Mouse (Mus musculus): ENCODE data around the gene Tia1. TPM values are rescaled to one million over a fixed set of nuclear protein-coding genes. Genes with fewer than 3 reads are reported as not detected.
A peak's percentile ranks its signal among the peaks of the same experiment; 100 is the strongest.

The Tia1 gene
- total RNA-seq, 2 experiments from 2014 or later: 107 to 116 TPM

DNA sequence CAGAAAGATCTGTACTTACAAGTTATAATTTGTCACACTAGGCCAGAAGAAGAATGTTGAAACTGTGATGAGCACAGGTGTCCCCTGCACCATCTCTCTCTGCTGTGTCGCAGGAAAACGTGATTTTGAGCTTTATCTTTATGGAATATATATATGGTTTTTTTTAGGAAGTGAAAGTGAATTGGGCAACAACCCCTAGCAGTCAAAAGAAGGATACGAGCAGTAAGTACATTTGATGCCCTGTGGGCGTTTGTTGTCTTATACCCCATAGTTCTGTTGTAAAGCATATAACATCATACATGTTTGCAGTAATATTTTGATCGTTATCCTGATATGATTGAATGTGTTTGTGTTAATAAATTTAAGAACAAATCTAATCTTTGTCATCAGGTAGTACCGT, 14.7 kb downstream of the Tia1 start:
- no peak for DNase-seq (ENCODE audit: low spot score in 2 of 2)
- intact Hi-C loops (cut with DNase I): no loop called here

- DNase-seq (ENCODE audit: low spot score in 2 of 2): no peak
- intact Hi-C loops (cut with DNase I): no loop called here
Measured at GRCm38 (mm10) chr6:86419239-86419638, 15.2 kb downstream of the Tia1 start.

- intact Hi-C loops (cut with DNase I): no loop called here
- no peak for DNase-seq (ENCODE audit: low spot score in 2 of 2)
Measured at GRCm38 (mm10) chr6:86420491-86420890, 16.5 kb downstream of the Tia1 start.

GRCm38 (mm10) chr6:86426358-86426757, 22.3 kb downstream of the Tia1 start, which contains the start of gene Gm44790:
Gm44790 (plus strand) TSS chr6:86426658.
- intact Hi-C loops (cut with DNase I): no loop called here
- DNase-seq (ENCODE audit: low spot score in 2 of 2): no peak

DNA sequence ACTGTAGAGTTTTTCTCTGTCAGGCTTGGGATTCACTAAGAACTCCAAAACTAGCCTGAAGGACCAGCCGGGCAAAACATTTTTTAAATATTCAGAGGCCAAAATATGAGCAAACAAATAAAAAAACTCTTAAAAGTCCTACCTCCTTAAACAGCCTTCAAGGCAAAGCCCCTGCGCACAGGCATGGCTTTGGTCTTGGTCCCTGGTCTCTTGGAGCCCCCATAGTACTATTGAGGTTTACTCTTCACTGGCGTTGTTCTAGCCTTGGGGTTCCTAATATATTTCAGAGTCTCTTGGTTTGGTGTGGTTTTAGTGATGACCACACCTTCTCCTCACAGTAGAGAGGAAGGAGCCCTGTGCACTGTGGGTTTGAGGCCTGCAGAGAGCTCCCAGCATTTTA, 27.5 kb downstream of the Tia1 start:
- intact Hi-C loops (cut with DNase I): no loop called here
- DNase-seq (ENCODE audit: low spot score in 2 of 2): no peak

GRCm38 (mm10) chr6:86433696-86434095, 29.7 kb downstream of the Tia1 start:
- intact Hi-C loops (cut with DNase I): no loop called here
- no peak for DNase-seq (ENCODE audit: low spot score in 2 of 2)

- DNase-seq (ENCODE audit: low spot score in 2 of 2): peak in 1 of 2 experiments; percentile 47
- intact Hi-C loops (cut with DNase I): loop anchor here (1.0 kb wide), 1 partner anchor 35 kb away; no protein-coding TSS in a partner anchor
Measured at GRCm38 (mm10) chr6:86437711-86438110, 33.7 kb downstream of the Tia1 start.

DNA sequence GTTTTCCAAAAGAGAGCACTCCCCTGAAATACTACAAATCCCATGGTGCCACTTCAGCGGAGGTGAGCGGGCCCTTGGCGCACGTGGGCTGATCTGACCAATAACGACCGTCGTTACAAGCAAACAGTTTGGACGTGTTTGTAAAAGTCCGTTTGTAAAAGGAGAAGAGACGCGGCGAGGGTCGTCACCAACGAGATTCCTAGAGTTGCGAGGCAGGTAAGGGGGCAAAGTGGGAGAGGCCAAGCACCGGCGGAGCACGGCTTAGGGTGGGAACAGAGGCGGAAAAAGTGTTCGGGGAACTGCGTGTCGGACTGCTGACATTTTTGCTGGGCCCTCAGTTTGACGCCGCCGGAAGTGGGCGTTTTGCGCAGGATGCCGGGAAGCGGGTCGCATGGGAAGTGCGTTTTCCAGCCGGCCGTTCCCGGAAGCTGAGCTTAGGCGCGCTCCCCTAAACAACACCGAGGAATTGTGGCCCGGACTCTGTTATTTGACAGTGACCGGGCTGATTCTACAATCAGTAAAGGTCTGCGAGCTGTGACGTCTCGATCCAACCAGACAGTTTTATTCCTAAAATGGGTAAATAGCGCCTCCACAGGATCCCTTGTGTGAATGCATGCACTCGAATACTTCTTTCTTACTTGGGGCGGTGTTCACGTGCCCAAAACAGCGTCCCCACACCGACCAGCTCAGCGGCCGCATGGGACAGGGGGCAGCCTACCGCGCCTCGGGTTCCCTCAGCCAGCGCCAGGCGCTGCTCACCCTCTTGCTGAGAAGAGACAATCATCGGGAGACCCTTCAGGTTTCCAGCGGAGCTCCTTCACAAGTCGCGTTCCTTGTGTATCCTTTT, 34.5 kb downstream of the Tia1 start, which contains the start of gene C87436:
TSS of gene C87436 (plus strand) at position 103 of the 847 bp plus-strand sequence.
- DNase-seq (ENCODE audit: low spot score in 2 of 2): peak; percentile 97 to 98
- intact Hi-C loops (cut with DNase I): loop anchor here (1.0 kb wide), 1 partner anchor 34 kb away; no protein-coding TSS in a partner anchor

- intact Hi-C loops (cut with DNase I): no loop called here
- DNase-seq (ENCODE audit: low spot score in 2 of 2): no peak
Measured at GRCm38 (mm10) chr6:86439119-86439496, 35.1 kb downstream of the Tia1 start.

GRCm38 (mm10) chr6:86439531-86439930, 35.5 kb downstream of the Tia1 start:
- DNase-seq (ENCODE audit: low spot score in 2 of 2): no peak
- intact Hi-C loops (cut with DNase I): no loop called here

DNA sequence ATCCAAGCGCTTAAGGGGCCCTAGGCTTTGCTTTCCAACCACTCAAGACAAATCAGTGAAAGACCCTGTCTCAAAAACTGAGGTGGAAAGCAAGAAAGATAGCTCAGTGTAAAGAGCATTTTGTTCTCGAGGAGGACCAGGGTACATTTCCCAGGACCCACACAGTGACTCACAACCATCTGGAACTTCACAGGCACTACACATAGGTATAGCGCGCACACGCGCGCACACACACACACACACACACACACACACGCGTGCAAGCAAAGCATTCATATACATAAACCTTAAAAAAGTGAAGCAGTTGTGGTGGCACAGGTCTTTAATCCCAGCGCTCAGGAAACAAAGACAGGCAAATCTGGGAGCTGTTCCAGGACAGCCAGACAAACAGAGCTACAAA, 37.6 kb downstream of the Tia1 start:
- peak in 1 of 2 experiments; percentile 37 for DNase-seq (ENCODE audit: low spot score in 2 of 2)
- intact Hi-C loops (cut with DNase I): no loop called here

DNA sequence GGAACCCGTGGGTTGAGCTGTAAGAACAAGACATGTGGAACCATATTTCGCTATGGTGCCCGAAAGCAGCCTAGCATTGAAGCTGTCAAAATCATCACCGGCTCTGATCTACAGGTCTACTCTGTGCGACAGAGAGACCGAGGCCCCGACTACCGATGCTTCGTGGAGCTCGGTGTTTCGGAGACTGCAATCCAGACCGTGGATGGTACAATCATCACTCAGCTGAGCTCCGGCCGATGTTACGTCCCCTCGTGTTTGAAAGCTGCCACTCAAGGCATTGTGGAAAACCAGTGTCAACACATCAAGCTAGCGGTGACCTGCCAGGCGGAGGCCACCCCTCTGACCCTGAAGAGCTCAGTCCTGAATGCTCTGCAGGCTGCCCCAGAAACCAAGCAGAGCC, 41.5 kb downstream of the Tia1 start:
- intact Hi-C loops (cut with DNase I): no loop called here

DNA sequence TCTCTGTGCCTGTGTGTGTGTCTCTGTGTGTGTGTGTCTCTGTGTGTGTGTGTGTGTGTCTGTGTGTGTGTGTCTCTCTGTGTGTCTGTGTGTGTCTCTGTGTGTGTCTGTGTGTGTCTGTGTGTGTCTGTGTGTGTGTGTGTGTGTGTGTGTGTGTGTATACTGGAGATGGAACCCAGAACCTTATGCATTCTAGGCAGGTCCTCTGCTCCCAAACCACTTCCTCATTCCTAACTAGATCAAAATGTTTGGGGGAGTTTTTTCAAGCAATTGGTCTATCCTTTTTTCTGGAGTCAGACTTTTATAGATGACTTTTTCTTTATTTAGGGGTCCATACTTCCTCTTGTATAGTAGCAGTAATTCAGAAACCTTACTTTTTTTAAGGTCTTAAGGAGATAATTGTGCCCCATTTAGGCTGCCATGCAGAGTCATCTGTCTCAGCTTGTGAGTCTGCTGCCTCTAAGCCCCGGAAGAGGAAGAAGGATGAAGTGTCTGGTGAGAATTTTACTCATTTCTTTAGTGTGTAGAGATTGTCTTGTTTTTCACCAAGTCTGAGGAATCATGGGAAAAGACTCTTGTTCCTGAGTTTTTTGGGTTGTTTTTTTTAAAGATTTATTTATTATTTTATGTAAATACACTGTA, 43.0 kb downstream of the Tia1 start:
- intact Hi-C loops (cut with DNase I): no loop called here
- no peak for DNase-seq (ENCODE audit: low spot score in 2 of 2)

More for the DNA sequence above, 41.5 kb downstream of the Tia1 start:
- DNase-seq (ENCODE audit: low spot score in 2 of 2): no peak

- intact Hi-C loops (cut with DNase I): loop anchor here (5.0 kb wide), 1 partner anchor 216 kb away; no protein-coding TSS in a partner anchor
- no peak for DNase-seq (ENCODE audit: low spot score in 2 of 2)
Measured at GRCm38 (mm10) chr6:86456727-86457126, 52.7 kb downstream of the Tia1 start.

- no peak for DNase-seq (ENCODE audit: low spot score in 2 of 2)
- intact Hi-C loops (cut with DNase I): no loop called here
Measured at GRCm38 (mm10) chr6:86463079-86463478, 59.1 kb downstream of the Tia1 start.

DNA sequence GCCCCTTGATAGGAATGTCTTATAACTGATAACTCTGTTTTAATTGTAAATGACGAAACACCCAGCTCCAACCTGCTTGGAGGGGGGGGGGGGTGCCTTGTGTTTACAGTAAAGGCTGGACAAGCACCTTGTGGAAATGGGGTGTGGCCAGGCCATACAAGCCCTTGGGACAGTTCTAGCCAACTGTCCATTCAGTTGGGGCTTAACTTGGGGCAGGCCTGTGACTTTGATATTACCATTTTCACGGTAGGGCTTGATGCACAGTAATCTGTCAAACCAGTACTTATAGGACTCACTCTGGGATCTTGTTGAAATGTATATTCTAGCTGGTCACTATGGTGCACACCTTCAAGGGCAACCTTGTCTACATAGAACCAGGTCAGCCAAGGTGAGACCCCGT, 67.3 kb downstream of the Tia1 start:
- no peak for DNase-seq (ENCODE audit: low spot score in 2 of 2)
- intact Hi-C loops (cut with DNase I): no loop called here

GRCm38 (mm10) chr6:86471760-86472099, 67.7 kb downstream of the Tia1 start:
- intact Hi-C loops (cut with DNase I): loop anchor here (1.0 kb wide), 3 partner anchors 33 to 199 kb away; partner anchors contain the start of genes C87436 and Pcbp1
- DNase-seq (ENCODE audit: low spot score in 2 of 2): peak in 1 of 2 experiments; percentile 13

GRCm38 (mm10) chr6:86472100-86472955, 68.3 kb downstream of the Tia1 start:
- DNase-seq (ENCODE audit: low spot score in 2 of 2): peak; percentile 100
- intact Hi-C loops (cut with DNase I): loop anchor here (1.0 kb wide), 3 partner anchors 34 to 198 kb away; partner anchors contain the start of genes C87436 and Pcbp1

DNA sequence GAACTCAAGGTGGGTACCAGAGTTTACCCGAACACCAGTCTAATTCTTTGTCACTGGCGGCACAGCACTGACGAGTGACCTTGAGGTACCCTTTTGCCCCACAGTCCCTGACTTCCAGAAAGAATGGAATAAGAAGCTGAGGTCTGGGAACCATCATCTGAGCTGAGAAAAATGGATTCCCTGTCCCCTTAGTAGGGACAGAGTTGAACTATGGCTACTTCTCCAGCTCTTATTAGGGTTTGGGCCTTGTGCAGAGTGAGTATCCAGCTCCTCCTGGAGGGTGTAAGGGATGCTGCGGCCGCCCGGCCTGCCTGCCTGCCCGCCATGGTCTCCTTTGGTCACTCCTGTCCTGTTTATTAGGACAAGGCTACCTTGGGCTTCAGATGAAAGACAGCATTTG, 69.1 kb downstream of the Tia1 start:
- DNase-seq (ENCODE audit: low spot score in 2 of 2): no peak
- intact Hi-C loops (cut with DNase I): no loop called here

GRCm38 (mm10) chr6:86474072-86474471, 70.1 kb downstream of the Tia1 start:
- intact Hi-C loops (cut with DNase I): no loop called here
- DNase-seq (ENCODE audit: low spot score in 2 of 2): no peak
